Mouse (Mus musculus) heart, embryonic 11.5 days (tissue): ENCODE results near the gene Trim56. TPM values are rescaled to one million over a fixed set of nuclear protein-coding genes. Genes with fewer than 3 reads are reported as not detected.

Source experiments
- ATAC-seq: fragments of 200-750 bp; cut with Nextera tagmentation; replicated peaks from 2 replicates; pipeline ENCODE4 v1.8.0; 2017; ENCODE audit warnings: moderate library complexity; ENCODE audit not compliant: insufficient number of reproducible peaks, low FRiP score, low TSS enrichment
- H3K27ac ChIP-seq: fragments of 300-500 bp; sonication (generic); 2 replicates; pipeline ENCODE4 v1.5.1; 2014; ENCODE audit warnings: mild to moderate bottlenecking, low read depth, low read length
- H3K27me3 ChIP-seq: fragments of 300-500 bp; sonication (generic); 2 replicates; pipeline ENCODE4 v1.6.1; 2014; ENCODE audit warnings: mild to moderate bottlenecking, low read length, mixed read lengths; ENCODE audit not compliant: control insufficient read depth, insufficient read depth
- H3K36me3 ChIP-seq: fragments of 300-500 bp; sonication (generic); 2 replicates; pipeline ENCODE4 v1.6.1; 2014; ENCODE audit warnings: mild to moderate bottlenecking, low read length, moderate library complexity, mixed read lengths; ENCODE audit not compliant: control insufficient read depth, insufficient read depth
- H3K4me1 ChIP-seq: fragments of 300-500 bp; sonication (generic); 2 replicates; pipeline ENCODE4 v1.6.1; 2014; ENCODE audit warnings: low read length; ENCODE audit not compliant: control insufficient read depth, insufficient read depth
- H3K4me2 ChIP-seq: fragments of 300-500 bp; sonication (generic); 2 replicates; pipeline ENCODE4 v1.6.1; 2014; ENCODE audit warnings: mild to moderate bottlenecking, moderate library complexity
- H3K4me3 ChIP-seq: fragments of 300-500 bp; sonication (generic); 2 replicates; pipeline ENCODE4 v1.5.1; 2014; ENCODE audit warnings: low read depth, low read length
- H3K9ac ChIP-seq: fragments of 300-500 bp; sonication (generic); 2 replicates; pipeline ENCODE4 v1.6.1; 2014; ENCODE audit warnings: mild to moderate bottlenecking, low read depth, low read length, moderate library complexity
- H3K9me3 ChIP-seq: fragments of 300-500 bp; sonication (generic); replicated peaks from 2 replicates; pipeline ENCODE4 v1.6.1; 2016; ENCODE audit warnings: low read length; ENCODE audit not compliant: control insufficient read depth
- WGBS: fragments of 180-500 bp; shearing (Covaris S2); extraction: QIAGEN DNeasy Blood & Tissue Kit; methylation state at CpG from one replicate; pipeline ENCODE4 v1.1.7; 2014; ENCODE audit not compliant: insufficient replicate concordance; 5-methylcytosine and 5-hydroxymethylcytosine counted together
- polyA plus RNA-seq: library from polyadenylated mRNA; unstranded; fragments of >200 nt; fragmentation: Nextera tagmentation; extraction: Ambion mirVana; gene quantifications from 2 replicates; pipeline ENCODE4 v1.2.1, GENCODE M21; 2014

Trim56 gene
- polyA plus RNA-seq, 1 experiment from 2014 or later, result 9.4 TPM

DNA sequence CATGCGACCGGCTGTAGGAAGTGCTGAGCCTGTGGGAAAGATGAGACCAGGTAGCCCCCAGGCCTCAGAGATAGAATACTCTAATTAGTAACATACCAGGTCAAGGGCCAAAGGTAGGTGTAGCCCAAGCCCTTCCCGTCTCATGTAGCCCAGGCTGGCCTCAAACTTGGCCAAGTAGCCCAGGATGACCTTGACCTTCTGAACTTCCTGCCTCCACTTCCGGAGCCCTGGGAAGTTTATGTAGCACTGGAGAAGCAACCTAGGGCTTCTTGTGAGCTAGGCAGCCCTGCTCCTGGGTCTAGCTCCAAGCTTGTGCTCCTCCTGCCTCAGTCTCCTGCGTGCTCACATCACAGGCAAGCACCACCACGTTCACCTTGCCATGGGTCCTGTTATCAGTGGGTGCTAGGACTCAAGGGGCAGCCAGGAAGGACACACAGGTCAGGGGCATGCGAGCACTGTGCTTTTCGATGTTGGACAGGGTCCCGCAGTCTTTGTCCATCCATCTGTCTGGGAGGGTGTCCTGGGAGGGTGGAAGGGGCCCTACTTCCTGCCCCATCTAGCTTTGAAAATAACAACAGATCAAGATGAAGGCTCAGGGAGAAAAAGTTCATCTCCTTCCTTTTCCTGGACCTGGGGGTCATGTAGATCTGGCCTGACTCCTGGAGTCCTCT, 983 bp downstream of the Trim56 start:
- Histone ChIP-seq H3K36me3 (peaks cover 21% of the 10 kb centered on the region), H3K4me3 (peak overlapping the region; percentile 74), H3K9ac (peak overlapping the region; percentile 91), H3K27ac (peak overlapping the region; percentile 82), H3K9me3 (peaks cover 2% of the 10 kb centered on the region; the same call in 1 of the 2 replicates), H3K4me2 (peak overlapping the region; percentile 86), H3K27me3 (no peaks in the 10 kb centered on the region), H3K4me1 (peaks cover 12% of the 10 kb centered on the region)
- WGBS, result 72% methylated on average over 9 of the region's 9 CpGs
- ATAC-seq, result no peak

DNA sequence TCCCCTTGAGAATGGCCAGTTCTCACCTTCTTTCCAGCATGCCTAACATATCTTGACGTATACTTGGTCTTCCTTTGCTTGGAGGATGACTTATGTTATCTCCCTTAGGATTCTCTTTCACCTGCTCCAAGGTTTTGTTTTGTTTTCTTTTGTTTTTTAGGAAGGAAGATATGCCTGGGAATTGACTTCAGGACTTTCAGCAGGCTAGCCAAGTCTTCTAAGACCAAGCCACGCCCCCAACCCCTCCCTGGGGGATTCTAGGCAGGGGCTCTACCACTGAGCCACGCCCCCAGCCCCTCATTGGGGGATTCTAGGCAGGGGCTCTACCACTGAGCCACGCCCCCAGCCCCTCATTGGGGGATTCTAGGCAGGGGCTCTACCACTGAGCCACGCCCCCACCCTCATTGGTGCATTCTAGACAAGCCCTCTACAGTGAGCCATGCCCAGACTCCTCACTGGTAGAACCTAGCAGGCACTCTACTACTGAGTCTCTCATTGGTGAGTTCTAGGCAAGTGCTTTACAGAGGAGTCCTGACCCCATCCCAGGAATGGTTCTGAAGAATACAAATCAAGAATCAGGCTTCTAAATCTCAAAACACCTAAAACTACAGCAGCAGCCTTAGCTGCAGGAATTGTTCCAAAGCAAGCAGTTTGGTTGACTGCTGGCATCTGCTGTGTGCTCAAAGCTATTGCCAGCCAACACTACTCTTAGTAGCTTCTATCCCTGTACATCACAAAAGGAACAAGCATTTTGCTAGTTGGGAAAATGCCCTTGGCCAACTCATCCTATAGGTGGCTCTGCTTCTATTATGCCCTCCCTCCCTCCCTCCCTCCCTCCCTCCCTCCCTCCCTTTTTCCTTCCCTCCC, 4.2 kb downstream of the Trim56 start:
- Histone ChIP-seq H3K36me3 (peaks cover 21% of the 10 kb centered on the region), H3K9me3 (peaks cover 2% of the 10 kb centered on the region; the same call in 1 of the 2 replicates), H3K9ac (no peak overlapping the region), H3K27ac (no peak overlapping the region), H3K4me1 (peaks cover 11% of the 10 kb centered on the region), H3K4me2 (no peak overlapping the region), H3K27me3 (no peaks in the 10 kb centered on the region), H3K4me3 (no peak overlapping the region)
- ATAC-seq, result no peak
- 78% methylated on average over 5 of the region's 5 CpGs for WGBS

DNA sequence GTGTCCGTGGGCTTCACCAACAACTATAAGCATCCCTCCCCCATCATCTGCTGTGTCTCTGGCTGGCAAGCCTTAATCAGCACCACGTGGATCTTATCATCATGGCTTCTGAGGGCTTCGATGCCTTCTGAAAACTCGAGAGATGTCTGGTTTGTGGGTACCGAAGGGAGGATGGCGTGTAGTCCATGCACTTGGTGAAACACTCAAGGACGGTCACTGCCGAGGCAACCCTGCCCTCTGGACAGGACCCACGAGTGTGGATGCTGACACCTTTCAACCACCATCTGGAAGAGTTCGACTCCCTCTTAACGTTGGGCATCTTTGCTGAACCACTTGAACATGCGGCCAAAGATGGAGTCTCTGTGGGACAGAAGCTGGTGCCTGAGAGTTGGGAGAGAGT, 5.1 kb downstream of the Trim56 start:
- H3K4me1 ChIP-seq, result peaks cover 6% of the 10 kb centered on the region
- H3K4me3 ChIP-seq, result no peak overlapping the region
- 83% methylated on average over 12 of the region's 12 CpGs for WGBS
- peaks cover 21% of the 10 kb centered on the region for H3K36me3 ChIP-seq
- ATAC-seq, result no peak
- H3K9me3 ChIP-seq, result peaks cover 2% of the 10 kb centered on the region; the same call in 1 of the 2 replicates
- no peak overlapping the region for H3K27ac ChIP-seq
- H3K4me2 ChIP-seq, result no peak overlapping the region
- H3K27me3 ChIP-seq, result no peaks in the 10 kb centered on the region
- no peak overlapping the region for H3K9ac ChIP-seq

DNA sequence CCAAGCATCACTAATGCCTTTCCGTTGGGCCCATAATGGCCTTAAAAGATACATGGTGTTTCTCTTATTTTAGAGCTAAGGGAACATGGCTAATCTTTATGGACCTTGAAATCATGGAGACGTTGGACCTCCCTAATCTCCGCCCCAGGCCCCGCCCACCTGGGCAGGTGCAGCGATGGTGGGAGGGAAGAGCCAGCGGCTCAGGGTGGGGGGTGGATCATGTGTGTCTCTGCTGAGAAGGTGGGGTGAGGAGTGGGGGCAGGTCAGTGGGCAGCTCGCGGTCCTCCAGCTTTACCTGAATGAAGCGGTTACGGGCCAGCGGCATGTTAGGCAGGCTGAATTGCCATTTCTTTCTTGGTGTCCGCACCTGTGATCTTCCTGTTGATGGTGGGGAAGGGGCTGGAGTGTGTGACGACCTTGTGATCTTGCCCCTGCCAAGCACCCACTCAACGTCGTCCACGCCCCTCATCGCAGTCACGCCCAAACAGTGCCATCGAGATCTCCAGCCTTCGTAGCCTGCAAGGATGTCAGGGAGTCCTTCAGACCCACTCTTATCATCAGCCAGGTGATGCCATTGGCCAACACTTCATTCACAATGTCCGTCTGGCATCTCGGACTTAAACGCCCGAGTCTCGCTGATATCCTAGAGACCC, 5.9 kb downstream of the Trim56 start:
- Histone ChIP-seq H3K9me3 (peaks cover 2% of the 10 kb centered on the region; the same call in 1 of the 2 replicates), H3K27ac (no peak overlapping the region), H3K9ac (no peak overlapping the region), H3K4me3 (no peak overlapping the region), H3K4me2 (no peak overlapping the region), H3K36me3 (peaks cover 21% of the 10 kb centered on the region), H3K4me1 (peaks cover 2% of the 10 kb centered on the region), H3K27me3 (no peaks in the 10 kb centered on the region)
- no peak for ATAC-seq
- WGBS, result 54% methylated on average over 25 of the region's 25 CpGs

DNA sequence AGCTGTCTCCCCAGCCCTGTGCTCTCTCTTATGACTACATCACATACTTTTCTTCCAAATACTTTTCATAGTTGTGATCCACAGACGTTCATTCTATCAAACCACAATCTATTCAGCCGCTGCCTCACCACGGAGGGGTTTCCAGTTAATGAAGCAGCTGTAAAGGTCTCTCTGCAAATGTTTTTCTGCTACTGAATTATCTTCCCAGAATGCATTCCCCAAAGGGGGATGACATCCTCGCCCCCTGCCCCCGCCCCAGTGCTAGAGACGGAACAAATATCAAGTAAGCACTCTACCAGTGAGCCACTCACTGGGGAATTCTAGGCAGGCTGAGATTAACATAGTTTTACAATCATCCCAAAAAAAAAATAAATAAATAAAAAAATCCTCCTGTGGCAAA, 7.9 kb downstream of the Trim56 start:
- H3K4me2 ChIP-seq, result no peak overlapping the region
- WGBS, result 53% methylated on average over 6 of the region's 6 CpGs
- no peak for ATAC-seq

DNA sequence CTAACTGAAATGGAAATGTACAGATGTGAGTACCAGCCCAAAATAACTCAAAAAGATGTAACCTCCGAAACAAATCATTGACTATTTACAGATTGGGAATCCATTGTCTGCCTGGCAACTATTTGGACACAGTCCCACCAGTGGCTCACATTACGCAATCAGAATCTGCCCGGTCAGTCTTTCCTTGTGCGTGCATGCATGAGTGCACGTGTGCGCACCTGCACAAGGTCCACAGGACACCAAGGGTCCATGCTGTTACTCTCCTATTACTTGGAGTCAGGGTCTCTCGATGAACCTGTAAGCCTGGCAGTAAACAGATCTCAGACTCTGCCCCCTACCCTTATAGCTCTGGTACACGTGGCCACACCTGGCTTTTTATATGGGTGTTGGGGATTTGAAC, 8.3 kb downstream of the Trim56 start:
- no peak for ATAC-seq
- peaks cover 3% of the 10 kb centered on the region; the same call in 1 of the 2 replicates for H3K36me3 ChIP-seq
- peaks cover 7% of the 10 kb centered on the region; the same call in 1 of the 2 replicates for H3K4me1 ChIP-seq
- no peak overlapping the region for H3K9ac ChIP-seq
- H3K4me3 ChIP-seq, result no peak overlapping the region
- no peaks in the 10 kb centered on the region for H3K27me3 ChIP-seq
- H3K9me3 ChIP-seq, result peaks cover 2% of the 10 kb centered on the region; the same call in 1 of the 2 replicates
- H3K4me2 ChIP-seq, result no peak overlapping the region
- 85% methylated on average over 8 of the region's 8 CpGs for WGBS
- H3K27ac ChIP-seq, result no peak overlapping the region

More for the DNA sequence above, 7.9 kb downstream of the Trim56 start:
- no peak overlapping the region for H3K27ac ChIP-seq
- no peaks in the 10 kb centered on the region for H3K27me3 ChIP-seq
- no peak overlapping the region for H3K9ac ChIP-seq
- peaks cover 3% of the 10 kb centered on the region; the same call in 1 of the 2 replicates for H3K4me1 ChIP-seq
- peaks cover 7% of the 10 kb centered on the region; the same call in 1 of the 2 replicates for H3K36me3 ChIP-seq
- no peak overlapping the region for H3K4me3 ChIP-seq
- H3K9me3 ChIP-seq, result peaks cover 2% of the 10 kb centered on the region; the same call in 1 of the 2 replicates

DNA sequence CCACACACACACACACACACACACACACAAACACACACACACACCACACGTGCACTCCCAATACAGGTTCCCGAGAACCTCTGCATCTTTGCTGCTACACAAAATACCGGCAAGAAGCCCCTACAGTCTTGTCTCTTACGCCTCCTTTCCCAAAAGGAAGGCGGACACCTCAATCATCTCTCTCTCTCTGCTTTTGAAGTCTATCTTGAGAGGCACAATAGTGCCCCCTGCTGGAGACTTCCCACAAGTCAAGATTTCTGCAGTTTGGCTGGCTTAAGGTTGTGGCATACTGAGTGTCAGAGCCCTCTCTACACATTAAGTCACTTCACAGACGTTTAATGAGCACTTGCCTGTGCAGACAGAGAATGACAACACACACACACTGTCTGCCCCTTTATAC, 9.0 kb downstream of the Trim56 start:
- ATAC-seq, result no peak

DNA sequence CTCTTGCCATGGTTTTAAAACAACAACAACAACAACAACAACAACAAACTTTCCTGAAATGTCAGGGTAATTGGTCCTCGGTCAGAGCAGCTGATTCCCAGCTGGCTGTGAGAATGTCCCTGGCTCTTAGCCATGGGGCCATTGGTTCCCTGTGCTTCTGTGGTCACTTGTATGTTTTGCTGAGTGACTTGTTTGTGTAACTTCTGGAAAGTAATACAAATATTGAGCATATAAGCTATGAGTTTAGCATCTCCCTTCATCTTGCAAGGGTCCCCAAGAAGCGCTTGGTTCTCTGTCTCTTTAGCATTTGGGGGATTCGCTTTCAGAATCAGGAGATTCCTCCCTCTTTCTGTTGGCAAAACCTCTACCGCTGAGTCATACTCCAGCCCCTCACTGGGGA, 9.6 kb downstream of the Trim56 start:
- H3K4me3 ChIP-seq, result no peak overlapping the region
- ATAC-seq, result no peak
- H3K27ac ChIP-seq, result no peak overlapping the region
- peaks cover 8% of the 10 kb centered on the region; the same call in 1 of the 2 replicates for H3K4me1 ChIP-seq
- peaks cover 2% of the 10 kb centered on the region; the same call in 1 of the 2 replicates for H3K9me3 ChIP-seq
- H3K27me3 ChIP-seq, result no peaks in the 10 kb centered on the region
- H3K4me2 ChIP-seq, result peak overlapping the region; percentile 41
- H3K9ac ChIP-seq, result no peak overlapping the region
- 71% methylated on average over 4 of the region's 4 CpGs for WGBS
- H3K36me3 ChIP-seq, result no peaks in the 10 kb centered on the region

More for the DNA sequence above, 9.0 kb downstream of the Trim56 start:
- 5% methylated on average over 6 of the region's 6 CpGs for WGBS
- Histone ChIP-seq H3K27ac (no peak overlapping the region), H3K4me1 (peaks cover 8% of the 10 kb centered on the region; the same call in 1 of the 2 replicates), H3K4me3 (no peak overlapping the region), H3K4me2 (peak overlapping the region; percentile 41), H3K9me3 (peaks cover 2% of the 10 kb centered on the region; the same call in 1 of the 2 replicates), H3K27me3 (no peaks in the 10 kb centered on the region), H3K9ac (no peak overlapping the region), H3K36me3 (no peaks in the 10 kb centered on the region)
